Mouse (Mus musculus): ENCODE measurements around the gene Slc36a3. TPM values are rescaled to one million over a fixed set of nuclear protein-coding genes. Genes with fewer than 3 reads are reported as not detected.
"Not testable (repeated sequence)": the region's sequence is repeated elsewhere in the genome, so short reads cannot be mapped to it uniquely, and the experiment has no call there.

Gene Slc36a3
- polyA plus RNA-seq, 2 experiments, result not detected

GRCm38 (mm10) chr11:55120821-55121271 is 30.7 kb downstream of the Slc36a3 start:
- DNase-seq (ENCODE audit: low spot score) (no peak), ATAC-seq (ENCODE audit: low FRiP score, low read depth) (no peak)
- Histone ChIP-seq H3K36me3 (ENCODE audit: control insufficient read depth, insufficient read depth, low read length) (no peaks in the 10 kb centered on the region), H3K27me3 (ENCODE audit: control insufficient read depth, insufficient read depth, low read length) (no peaks in the 10 kb centered on the region), H3K4me1 (ENCODE audit: control insufficient read depth, insufficient read depth, low read length) (no peaks in the 10 kb centered on the region), H3K9me3 (ENCODE audit: control insufficient read depth, low read length) (no peaks in the 10 kb centered on the region), H3K27ac (replicated peaks; ENCODE audit: low read depth, low read length) (0 out of 2 replicates have a peak overlapping the region, but pooled peaks have one; percentile 15), H3K4me2 (replicated peaks; ENCODE audit: low read depth, low read length, severe bottlenecking) (no peak overlapping the region), H3K4me3 (replicated peaks; ENCODE audit: low read length) (no peak overlapping the region), H3K9ac (ENCODE audit: low read depth, low read length, severe bottlenecking) (no peak overlapping the region)
- no peak for TF ChIP-seq POLR2A (IDR thresholded peaks at IDR 0.05; ENCODE audit: borderline replicate concordance, extremely low read depth, insufficient read depth, insufficient read length)
- 71% methylated on average over 8 of the region's 8 CpGs for WGBS

DNA sequence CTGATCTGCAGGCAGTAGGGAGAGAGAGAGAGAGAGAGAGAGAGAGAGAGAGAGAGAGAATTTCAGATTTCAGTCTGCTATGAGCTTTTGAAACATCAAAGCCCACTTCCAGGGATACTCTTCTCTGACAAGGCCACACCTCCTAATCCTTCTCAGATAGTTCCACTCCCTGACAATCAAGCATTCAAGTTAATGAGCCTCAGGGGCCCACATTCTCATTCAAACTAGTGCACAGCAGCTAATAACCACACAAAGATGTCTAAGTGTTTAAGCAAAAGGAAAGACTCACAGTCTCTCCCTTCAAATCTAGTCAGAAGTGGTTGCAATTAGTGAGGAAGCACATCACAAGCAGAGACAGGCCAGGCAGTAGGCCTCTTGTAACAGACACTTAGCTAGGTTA is 31.2 kb downstream of the Slc36a3 start:
- Histone ChIP-seq H3K36me3 (ENCODE audit: control insufficient read depth, insufficient read depth, low read length) (no peaks in the 10 kb centered on the region), H3K9ac (ENCODE audit: low read depth, low read length, severe bottlenecking) (no peak overlapping the region), H3K27ac (replicated peaks; ENCODE audit: low read depth, low read length) (no peak overlapping the region), H3K4me3 (replicated peaks; ENCODE audit: low read length) (no peak overlapping the region), H3K9me3 (ENCODE audit: control insufficient read depth, low read length) (no peaks in the 10 kb centered on the region), H3K4me2 (replicated peaks; ENCODE audit: low read depth, low read length, severe bottlenecking) (no peak overlapping the region), H3K4me1 (ENCODE audit: control insufficient read depth, insufficient read depth, low read length) (no peaks in the 10 kb centered on the region), H3K27me3 (ENCODE audit: control insufficient read depth, insufficient read depth, low read length) (no peaks in the 10 kb centered on the region)
- ATAC-seq (ENCODE audit: low FRiP score, low read depth) (no peak), DNase-seq (ENCODE audit: low spot score) (no peak)
- TF ChIP-seq POLR2A (IDR thresholded peaks at IDR 0.05; ENCODE audit: borderline replicate concordance, extremely low read depth, insufficient read depth, insufficient read length), result no peak

DNA sequence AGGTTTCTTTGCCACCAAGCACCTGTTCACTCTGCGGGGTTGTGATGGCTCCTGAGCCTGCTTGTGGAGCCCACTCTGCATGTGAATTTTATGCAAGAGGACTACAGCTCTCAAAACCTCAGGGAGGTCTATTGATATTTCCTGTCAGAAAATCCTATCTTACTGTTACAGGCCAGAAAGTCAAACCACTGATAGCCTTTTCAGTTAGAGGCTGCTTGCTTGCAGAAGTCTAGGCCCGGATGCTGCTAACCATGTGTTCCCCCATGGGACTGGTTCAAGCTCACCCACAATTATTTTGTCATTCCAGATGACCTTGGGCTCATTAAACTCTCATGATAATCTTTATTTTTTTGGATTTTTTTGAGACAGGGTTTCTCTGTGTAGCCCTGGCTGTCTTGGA is 34.5 kb downstream of the Slc36a3 start:
- no peak overlapping the region for H3K4me3 ChIP-seq (replicated peaks; ENCODE audit: low read length)
- H3K36me3 ChIP-seq (ENCODE audit: control insufficient read depth, insufficient read depth, low read length), result no peaks in the 10 kb centered on the region
- ATAC-seq (ENCODE audit: low FRiP score, low read depth) (no peak), DNase-seq (ENCODE audit: low spot score) (no peak)
- no peaks in the 10 kb centered on the region for H3K4me1 ChIP-seq (ENCODE audit: control insufficient read depth, insufficient read depth, low read length)
- no peak overlapping the region for H3K9ac ChIP-seq (ENCODE audit: low read depth, low read length, severe bottlenecking)
- no peaks in the 10 kb centered on the region for H3K9me3 ChIP-seq (ENCODE audit: control insufficient read depth, low read length)
- no peak for TF ChIP-seq POLR2A (IDR thresholded peaks at IDR 0.05; ENCODE audit: borderline replicate concordance, extremely low read depth, insufficient read depth, insufficient read length)
- H3K27me3 ChIP-seq (ENCODE audit: control insufficient read depth, insufficient read depth, low read length), result no peaks in the 10 kb centered on the region
- WGBS, result 87% methylated on average over 2 of the region's 2 CpGs
- no peak overlapping the region for H3K4me2 ChIP-seq (replicated peaks; ENCODE audit: low read depth, low read length, severe bottlenecking)
- H3K27ac ChIP-seq (replicated peaks; ENCODE audit: low read depth, low read length), result no peak overlapping the region

- H3K27ac ChIP-seq (replicated peaks; ENCODE audit: low read depth, low read length), result no peak overlapping the region
- 94% methylated on average over 3 of the region's 3 CpGs for WGBS
- no peak for TF ChIP-seq POLR2A (IDR thresholded peaks at IDR 0.05; ENCODE audit: borderline replicate concordance, extremely low read depth, insufficient read depth, insufficient read length)
- H3K36me3 ChIP-seq (ENCODE audit: control insufficient read depth, insufficient read depth, low read length), result no peaks in the 10 kb centered on the region
- H3K9me3 ChIP-seq (ENCODE audit: control insufficient read depth, low read length), result no peaks in the 10 kb centered on the region
- DNase-seq (ENCODE audit: low spot score) (no peak), ATAC-seq (ENCODE audit: low FRiP score, low read depth) (no peak)
- no peaks in the 10 kb centered on the region for H3K4me1 ChIP-seq (ENCODE audit: control insufficient read depth, insufficient read depth, low read length)
- no peaks in the 10 kb centered on the region for H3K27me3 ChIP-seq (ENCODE audit: control insufficient read depth, insufficient read depth, low read length)
- H3K4me3 ChIP-seq (replicated peaks; ENCODE audit: low read length), result no peak overlapping the region
- no peak overlapping the region for H3K9ac ChIP-seq (ENCODE audit: low read depth, low read length, severe bottlenecking)
- no peak overlapping the region for H3K4me2 ChIP-seq (replicated peaks; ENCODE audit: low read depth, low read length, severe bottlenecking)
Measured at GRCm38 (mm10) chr11:55116004-55116403, 35.5 kb downstream of the Slc36a3 start.

- H3K27ac ChIP-seq (replicated peaks; ENCODE audit: low read depth, low read length), result no peak overlapping the region
- H3K27me3 ChIP-seq (ENCODE audit: control insufficient read depth, insufficient read depth, low read length), result no peaks in the 10 kb centered on the region
- 78% methylated on average over 2 of the region's 2 CpGs for WGBS
Measured at GRCm38 (mm10) chr11:55114291-55114690, 37.2 kb downstream of the Slc36a3 start.

DNA sequence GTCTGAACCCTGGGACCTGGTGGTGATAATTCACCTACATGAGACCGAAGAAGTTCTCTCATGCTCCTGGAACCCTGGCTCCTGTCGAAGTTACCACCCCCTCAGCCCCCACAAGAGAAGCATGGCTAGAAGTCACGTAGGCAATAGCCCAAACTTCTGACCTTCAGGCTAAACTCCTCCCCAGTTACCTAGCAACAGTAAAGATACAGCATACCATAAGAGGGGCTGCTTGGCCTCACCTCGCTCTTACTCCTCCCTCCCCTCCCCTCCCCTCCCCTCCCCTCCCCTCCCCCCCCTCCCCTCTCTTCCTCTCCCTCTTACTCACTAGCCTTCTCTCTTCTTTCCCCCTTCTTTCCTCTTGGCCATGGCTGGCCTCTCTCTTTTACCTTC is 37.7 kb downstream of the Slc36a3 start:
- 25% methylated on average over 4 of the region's 4 CpGs for WGBS
- not testable (repeated sequence) for H3K4me3 ChIP-seq (replicated peaks; ENCODE audit: low read length); H3K4me2 ChIP-seq (replicated peaks; ENCODE audit: low read depth, low read length, severe bottlenecking); H3K27me3 ChIP-seq (ENCODE audit: control insufficient read depth, insufficient read depth, low read length); DNase-seq (ENCODE audit: low spot score); H3K4me1 ChIP-seq (ENCODE audit: control insufficient read depth, insufficient read depth, low read length); H3K27ac ChIP-seq (replicated peaks; ENCODE audit: low read depth, low read length); H3K9ac ChIP-seq (ENCODE audit: low read depth, low read length, severe bottlenecking); ATAC-seq (ENCODE audit: low FRiP score, low read depth); H3K36me3 ChIP-seq (ENCODE audit: control insufficient read depth, insufficient read depth, low read length); H3K9me3 ChIP-seq (ENCODE audit: control insufficient read depth, low read length)

More at GRCm38 (mm10) chr11:55114291-55114690, 37.2 kb downstream of the Slc36a3 start:
- ATAC-seq (ENCODE audit: low FRiP score, low read depth) (no peak), DNase-seq (ENCODE audit: low spot score) (no peak)
- H3K4me1 ChIP-seq (ENCODE audit: control insufficient read depth, insufficient read depth, low read length), result peaks cover 6% of the 10 kb centered on the region; the same call in 1 of the 2 replicates
- no peaks in the 10 kb centered on the region for H3K36me3 ChIP-seq (ENCODE audit: control insufficient read depth, insufficient read depth, low read length)
- H3K9ac ChIP-seq (ENCODE audit: low read depth, low read length, severe bottlenecking), result no peak overlapping the region
- H3K4me3 ChIP-seq (replicated peaks; ENCODE audit: low read length), result no peak overlapping the region
- H3K4me2 ChIP-seq (replicated peaks; ENCODE audit: low read depth, low read length, severe bottlenecking), result no peak overlapping the region
- H3K9me3 ChIP-seq (ENCODE audit: control insufficient read depth, low read length), result no peaks in the 10 kb centered on the region
- TF ChIP-seq POLR2A (IDR thresholded peaks at IDR 0.05; ENCODE audit: borderline replicate concordance, extremely low read depth, insufficient read depth, insufficient read length), result no peak

Measured in limb, embryonic 14.5 days (tissue).